Mouse (Mus musculus): ENCODE data around the gene Lifr. TPM values are rescaled to one million over a fixed set of nuclear protein-coding genes. Genes with fewer than 3 reads are reported as not detected.

Lifr gene
- polyA plus RNA-seq, 1 experiment from 2014 or later, result 13.4 TPM

- peaks cover 5% of the 10 kb centered on the region; the same call in 1 of the 2 replicates for H3K27me3 ChIP-seq (ENCODE audit: insufficient read depth, poor library complexity, severe bottlenecking)
- H3K36me3 ChIP-seq, result no peaks in the 10 kb centered on the region
- 90% methylated on average over 10 of the region's 10 CpGs for WGBS
- no peak for DNase-seq (ENCODE audit: low spot score)
- no peak overlapping the region for H3K4me3 ChIP-seq
- peaks cover 9% of the 10 kb centered on the region; the same call in 1 of the 2 replicates for H3K4me1 ChIP-seq (replicated peaks)
- H3K27ac ChIP-seq, result no peak overlapping the region
- H3K9me3 ChIP-seq, result no peaks in the 10 kb centered on the region
Measured at GRCm38 (mm10) chr15:7136912-7137311, 46.5 kb downstream of the Lifr start.

GRCm38 (mm10) chr15:7137607-7138006, 47.2 kb downstream of the Lifr start:
- Histone ChIP-seq H3K27me3 (ENCODE audit: insufficient read depth, poor library complexity, severe bottlenecking) (peaks cover 4% of the 10 kb centered on the region; the same call in 1 of the 2 replicates), H3K4me3 (no peak overlapping the region), H3K36me3 (no peaks in the 10 kb centered on the region), H3K4me1 (replicated peaks) (peaks cover 8% of the 10 kb centered on the region; the same call in 1 of the 2 replicates), H3K27ac (no peak overlapping the region), H3K9me3 (no peaks in the 10 kb centered on the region)
- 84% methylated on average over 12 of the region's 12 CpGs for WGBS
- DNase-seq (ENCODE audit: low spot score), result no peak

GRCm38 (mm10) chr15:7138471-7138870, 48.1 kb downstream of the Lifr start:
- Histone ChIP-seq H3K4me3 (no peak overlapping the region), H3K27me3 (ENCODE audit: insufficient read depth, poor library complexity, severe bottlenecking) (no peaks in the 10 kb centered on the region), H3K4me1 (replicated peaks) (peaks cover 5% of the 10 kb centered on the region; the same call in 1 of the 2 replicates), H3K27ac (no peak overlapping the region), H3K36me3 (no peaks in the 10 kb centered on the region), H3K9me3 (no peaks in the 10 kb centered on the region)
- no peak for DNase-seq (ENCODE audit: low spot score)
- WGBS, result 95% methylated on average over 14 of the region's 14 CpGs

- H3K4me1 ChIP-seq (replicated peaks), result peaks cover 10% of the 10 kb centered on the region
- no peak overlapping the region for H3K4me3 ChIP-seq
- H3K27ac ChIP-seq, result no peak overlapping the region
- no peak for DNase-seq (ENCODE audit: low spot score)
- H3K9me3 ChIP-seq, result no peaks in the 10 kb centered on the region
- H3K36me3 ChIP-seq, result no peaks in the 10 kb centered on the region
- no peaks in the 10 kb centered on the region for H3K27me3 ChIP-seq (ENCODE audit: insufficient read depth, poor library complexity, severe bottlenecking)
- WGBS, result 88% methylated on average over 7 of the region's 7 CpGs
Measured at GRCm38 (mm10) chr15:7140322-7140721, 49.9 kb downstream of the Lifr start.

- H3K4me3 ChIP-seq, result no peak overlapping the region
- 89% methylated on average over 13 of the region's 13 CpGs for WGBS
- no peak for DNase-seq (ENCODE audit: low spot score)
- H3K27ac ChIP-seq, result no peak overlapping the region; the same call in 1 of the 2 replicates
- peaks cover 10% of the 10 kb centered on the region for H3K4me1 ChIP-seq (replicated peaks)
- H3K9me3 ChIP-seq, result no peaks in the 10 kb centered on the region
- no peaks in the 10 kb centered on the region for H3K36me3 ChIP-seq
- no peaks in the 10 kb centered on the region for H3K27me3 ChIP-seq (ENCODE audit: insufficient read depth, poor library complexity, severe bottlenecking)
Measured at GRCm38 (mm10) chr15:7141246-7141645, 50.8 kb downstream of the Lifr start.

GRCm38 (mm10) chr15:7143689-7144170, 53.3 kb downstream of the Lifr start:
- H3K4me3 ChIP-seq, result no peak overlapping the region
- no peak overlapping the region for H3K27ac ChIP-seq
- peaks cover 5% of the 10 kb centered on the region for H3K4me1 ChIP-seq (replicated peaks)
- WGBS, result 76% methylated on average over 15 of the region's 15 CpGs
- DNase-seq (ENCODE audit: low spot score), result no peak
- H3K36me3 ChIP-seq, result no peaks in the 10 kb centered on the region
- H3K9me3 ChIP-seq, result no peaks in the 10 kb centered on the region
- no peaks in the 10 kb centered on the region for H3K27me3 ChIP-seq (ENCODE audit: insufficient read depth, poor library complexity, severe bottlenecking)

GRCm38 (mm10) chr15:7144542-7144941, 54.1 kb downstream of the Lifr start:
- Histone ChIP-seq H3K4me1 (replicated peaks) (peaks cover 5% of the 10 kb centered on the region), H3K36me3 (no peaks in the 10 kb centered on the region), H3K9me3 (no peaks in the 10 kb centered on the region), H3K4me3 (no peak overlapping the region), H3K27me3 (ENCODE audit: insufficient read depth, poor library complexity, severe bottlenecking) (no peaks in the 10 kb centered on the region), H3K27ac (no peak overlapping the region)
- DNase-seq (ENCODE audit: low spot score), result no peak
- 78% methylated on average over 3 of the region's 3 CpGs for WGBS

- Histone ChIP-seq H3K4me1 (replicated peaks) (peaks cover 5% of the 10 kb centered on the region), H3K4me3 (no peak overlapping the region), H3K27me3 (ENCODE audit: insufficient read depth, poor library complexity, severe bottlenecking) (no peaks in the 10 kb centered on the region), H3K9me3 (no peaks in the 10 kb centered on the region), H3K27ac (no peak overlapping the region), H3K36me3 (no peaks in the 10 kb centered on the region)
- WGBS, result 90% methylated on average over 9 of the region's 9 CpGs
- no peak for DNase-seq (ENCODE audit: low spot score)
Measured at GRCm38 (mm10) chr15:7144942-7145341, 54.5 kb downstream of the Lifr start.

GRCm38 (mm10) chr15:7145555-7145954, 55.1 kb downstream of the Lifr start:
- no peaks in the 10 kb centered on the region for H3K9me3 ChIP-seq
- peaks cover 5% of the 10 kb centered on the region for H3K4me1 ChIP-seq (replicated peaks)
- no peak for DNase-seq (ENCODE audit: low spot score)
- no peaks in the 10 kb centered on the region for H3K27me3 ChIP-seq (ENCODE audit: insufficient read depth, poor library complexity, severe bottlenecking)
- no peak overlapping the region for H3K27ac ChIP-seq
- no peaks in the 10 kb centered on the region for H3K36me3 ChIP-seq
- H3K4me3 ChIP-seq, result no peak overlapping the region
- 89% methylated on average over 5 of the region's 5 CpGs for WGBS

- no peak for DNase-seq (ENCODE audit: low spot score)
- Histone ChIP-seq H3K9me3 (no peaks in the 10 kb centered on the region), H3K27ac (no peak overlapping the region), H3K36me3 (no peaks in the 10 kb centered on the region), H3K27me3 (ENCODE audit: insufficient read depth, poor library complexity, severe bottlenecking) (no peaks in the 10 kb centered on the region), H3K4me3 (no peak overlapping the region), H3K4me1 (replicated peaks) (peaks cover 5% of the 10 kb centered on the region)
- WGBS, result 87% methylated on average over 8 of the region's 8 CpGs
Measured at GRCm38 (mm10) chr15:7146529-7146928, 56.1 kb downstream of the Lifr start.

- DNase-seq (ENCODE audit: low spot score), result no peak
- 93% methylated on average over 18 of the region's 18 CpGs for WGBS
Measured at GRCm38 (mm10) chr15:7149796-7150195, 59.4 kb downstream of the Lifr start.

GRCm38 (mm10) chr15:7150591-7150990, 60.2 kb downstream of the Lifr start:
- no peak for DNase-seq (ENCODE audit: low spot score)
- no peaks in the 10 kb centered on the region for H3K9me3 ChIP-seq
- H3K4me3 ChIP-seq, result no peak overlapping the region
- H3K36me3 ChIP-seq, result 0 out of 2 replicates have a peak, but pooled peaks cover 3% of the 10 kb centered on the region
- H3K27me3 ChIP-seq (ENCODE audit: insufficient read depth, poor library complexity, severe bottlenecking), result no peaks in the 10 kb centered on the region
- H3K27ac ChIP-seq, result no peak overlapping the region
- H3K4me1 ChIP-seq (replicated peaks), result peaks cover 4% of the 10 kb centered on the region; the same call in 1 of the 2 replicates
- WGBS, result 89% methylated on average over 9 of the region's 9 CpGs

More at GRCm38 (mm10) chr15:7149796-7150195, 59.4 kb downstream of the Lifr start:
- Histone ChIP-seq H3K9me3 (no peaks in the 10 kb centered on the region), H3K4me3 (no peak overlapping the region), H3K4me1 (replicated peaks) (peaks cover 4% of the 10 kb centered on the region; the same call in 1 of the 2 replicates), H3K36me3 (no peaks in the 10 kb centered on the region), H3K27me3 (ENCODE audit: insufficient read depth, poor library complexity, severe bottlenecking) (no peaks in the 10 kb centered on the region), H3K27ac (no peak overlapping the region)

- peaks cover 4% of the 10 kb centered on the region; the same call in 1 of the 2 replicates for H3K4me1 ChIP-seq (replicated peaks)
- no peaks in the 10 kb centered on the region for H3K27me3 ChIP-seq (ENCODE audit: insufficient read depth, poor library complexity, severe bottlenecking)
- peaks cover 17% of the 10 kb centered on the region; the same call in 1 of the 2 replicates for H3K36me3 ChIP-seq
- no peak overlapping the region for H3K4me3 ChIP-seq
- H3K9me3 ChIP-seq, result no peaks in the 10 kb centered on the region
- no peak for DNase-seq (ENCODE audit: low spot score)
- H3K27ac ChIP-seq, result no peak overlapping the region
- 82% methylated on average over 10 of the region's 10 CpGs for WGBS
Measured at GRCm38 (mm10) chr15:7152116-7152760, 61.8 kb downstream of the Lifr start.

Data from hindbrain, embryonic 10.5 days (tissue).